Mouse (Mus musculus) kidney, adult 2 months (tissue): ENCODE results near the gene Gm9903. TPM values are rescaled to one million over a fixed set of nuclear protein-coding genes. Genes with fewer than 3 reads are reported as not detected.

Source experiments
- DNase-seq: peaks from one replicate; pipeline ENCODE4 v3.0.0; 2021
- H3K27ac ChIP-seq: fragments of 200-500 bp; 2 replicates; pipeline ENCODE4 v1.5.1; 2012; ENCODE audit warnings: low read depth, low read length, control low read depth, inconsistent platforms; ENCODE audit not compliant: insufficient read depth
- H3K27me3 ChIP-seq: fragments of 200-500 bp; replicated peaks from 2 replicates; pipeline ENCODE4 v1.6.1; 2012; ENCODE audit warnings: mild to moderate bottlenecking, moderate library complexity, low read length, inconsistent platforms; ENCODE audit not compliant: control insufficient read depth, insufficient read depth
- H3K36me3 ChIP-seq: fragments of 200-500 bp; 2 replicates; pipeline ENCODE4 v1.6.1; 2012; ENCODE audit warnings: mild to moderate bottlenecking, moderate library complexity, low read length, inconsistent platforms; ENCODE audit not compliant: control insufficient read depth, insufficient read depth
- H3K4me1 ChIP-seq: fragments of 200-500 bp; 2 replicates; pipeline ENCODE4 v1.6.1; 2011; ENCODE audit warnings: low read length; ENCODE audit not compliant: control insufficient read depth, insufficient read depth
- H3K4me3 ChIP-seq: fragments of 200-500 bp; 2 replicates; pipeline ENCODE4 v1.5.1; 2011; ENCODE audit warnings: mild to moderate bottlenecking, low read depth, low read length, control low read depth; ENCODE audit not compliant: insufficient read depth
- CTCF ChIP-seq: fragments of 200-500 bp; conservative IDR thresholded peaks from 2 replicates; pipeline ENCODE4 v1.5.1; 2011; ENCODE audit warnings: low read depth, mild to moderate bottlenecking, control low read depth, low read length, moderate library complexity, mixed read lengths; ENCODE audit not compliant: insufficient read depth, insufficient read length
- POLR2A ChIP-seq: fragments of 200-500 bp; IDR thresholded peaks from one replicate; pipeline ENCODE4 v1.6.1; 2011; ENCODE audit warnings: low read depth, low read length, control low read depth
- WGBS: fragments of 180-500 bp; shearing (Covaris S2); methylation state at CpG from one replicate; pipeline ENCODE4 v1.1.7; 2018; 5-methylcytosine and 5-hydroxymethylcytosine counted together
- polyA plus RNA-seq: library from polyadenylated mRNA; depleted of rRNA; stranded (reverse); fragments of >200 nt; gene quantifications from 2 replicates; pipeline ENCODE4 v1.2.3, GENCODE M21; 2012; rRNA removed

The Gm9903 gene
- 0.64 and 0.77 TPM in 2 replicates for polyA plus RNA-seq

DNA sequence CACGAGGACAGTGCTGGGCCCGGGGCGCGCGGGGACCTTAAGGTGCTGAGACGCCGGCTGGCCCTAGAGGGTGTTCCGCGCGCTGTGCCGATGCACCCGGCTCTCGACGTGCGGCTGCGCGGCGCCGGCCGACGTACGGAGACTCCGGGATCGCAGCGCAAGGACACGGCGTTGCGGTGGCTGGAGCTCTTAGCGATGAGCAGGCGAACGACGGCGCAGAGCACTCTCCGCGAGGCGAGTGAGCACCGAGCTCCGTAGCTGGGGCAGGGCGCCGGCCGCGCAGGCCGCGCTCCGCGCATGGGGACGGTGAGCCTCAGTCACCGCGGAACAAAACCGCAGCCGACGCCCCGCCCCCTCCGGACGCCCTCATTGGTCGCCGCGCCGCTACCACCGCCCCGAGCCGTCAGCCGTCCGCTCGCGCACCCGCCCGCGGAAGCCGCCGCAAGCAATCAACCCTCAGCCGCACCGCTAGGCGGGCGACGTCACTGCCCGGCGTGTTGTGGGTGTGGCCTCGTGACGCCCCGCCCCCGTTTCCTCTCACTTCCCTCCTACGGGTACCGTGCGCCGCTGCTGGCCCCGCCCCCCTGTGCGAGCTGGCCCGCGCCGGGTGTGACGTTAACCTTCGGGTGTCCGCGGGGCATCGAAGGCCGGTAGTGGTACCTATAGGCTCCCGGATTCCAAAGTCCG lies at the start of gene Gm9903, which contains the start of gene Fam53a:
TSS of gene Gm9903 (plus strand) at position 625 of the 687 bp plus-strand sequence.
TSS of gene Fam53a (minus strand) at position 335 of the 687 bp plus-strand sequence.
- peak; percentile 100 for DNase-seq
- peak within 1 kb of the TSS; percentile 93 for H3K4me3 ChIP-seq
- peaks cover 6% of the 10 kb centered on the region; the same call in 1 of the 2 replicates for H3K4me1 ChIP-seq
- H3K27ac ChIP-seq = peak within 1 kb of the TSS; percentile 78
- WGBS = under 1% methylated on average over 94 of the region's 99 CpGs
- no peaks in the 10 kb centered on the region for H3K27me3 ChIP-seq
- H3K36me3 ChIP-seq = no peaks in the 10 kb centered on the region
- TF ChIP-seq POLR2A = peak; percentile 94
- peak; percentile 21; the same call in 1 of the 2 replicates for TF ChIP-seq CTCF

DNA sequence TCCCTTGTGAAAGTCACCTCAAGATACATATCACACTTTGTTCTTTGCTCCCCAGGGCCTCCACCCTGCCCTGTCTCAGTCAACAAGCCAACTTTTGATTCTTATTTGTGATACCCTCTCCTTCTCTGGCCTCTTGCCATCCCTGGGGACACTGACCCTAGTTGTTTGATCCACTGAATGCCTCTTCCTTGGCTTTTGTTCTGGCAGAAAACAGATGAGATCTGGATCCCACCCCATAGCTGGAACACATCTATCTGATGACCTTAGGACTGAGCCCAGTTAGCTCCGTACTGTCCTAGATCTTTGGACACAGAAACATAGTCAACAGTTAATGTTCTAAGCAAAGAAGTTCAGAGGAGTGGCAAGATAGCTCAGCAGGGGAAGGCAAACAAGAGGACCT lies 49.4 kb upstream of the Gm9903 start:
- Histone ChIP-seq H3K4me1 (no peaks in the 10 kb centered on the region), H3K4me3 (no peak overlapping the region), H3K36me3 (no peaks in the 10 kb centered on the region), H3K27me3 (no peaks in the 10 kb centered on the region), H3K27ac (no peak overlapping the region)
- no peak for DNase-seq
- WGBS = 50% methylated on average over 1 of the region's 1 CpGs
- TF ChIP-seq CTCF (no peak), POLR2A (no peak)

- H3K4me1 ChIP-seq = no peaks in the 10 kb centered on the region
- H3K4me3 ChIP-seq = no peak overlapping the region
- H3K27me3 ChIP-seq = no peaks in the 10 kb centered on the region
- DNase-seq = no peak
- 37% methylated on average over 18 of the region's 18 CpGs for WGBS
- no peak for TF ChIP-seq CTCF
- TF ChIP-seq POLR2A = no peak
- H3K36me3 ChIP-seq = no peaks in the 10 kb centered on the region
- H3K27ac ChIP-seq = no peak overlapping the region
These were observed 42.1 kb upstream of the Gm9903 start for GRCm38 (mm10) chr5:33587498-33588058.

GRCm38 (mm10) chr5:33588066-33588465 lies 41.7 kb upstream of the Gm9903 start:
- no peaks in the 10 kb centered on the region for H3K4me1 ChIP-seq
- no peak overlapping the region for H3K27ac ChIP-seq
- H3K4me3 ChIP-seq = no peak overlapping the region
- H3K36me3 ChIP-seq = no peaks in the 10 kb centered on the region
- TF ChIP-seq CTCF = no peak
- no peak for TF ChIP-seq POLR2A
- no peaks in the 10 kb centered on the region for H3K27me3 ChIP-seq
- WGBS = 43% methylated on average over 3 of the region's 3 CpGs
- DNase-seq = no peak

GRCm38 (mm10) chr5:33589221-33589888 lies 40.4 kb upstream of the Gm9903 start:
- no peak for TF ChIP-seq POLR2A
- TF ChIP-seq CTCF = peak; percentile 96
- Histone ChIP-seq H3K4me1 (no peaks in the 10 kb centered on the region), H3K36me3 (no peaks in the 10 kb centered on the region), H3K4me3 (no peak overlapping the region), H3K27me3 (no peaks in the 10 kb centered on the region), H3K27ac (no peak overlapping the region)
- DNase-seq = peak; percentile 70
- 65% methylated on average over 5 of the region's 5 CpGs for WGBS

GRCm38 (mm10) chr5:33593620-33594019 lies 36.1 kb upstream of the Gm9903 start:
- Histone ChIP-seq H3K36me3 (no peaks in the 10 kb centered on the region), H3K27ac (no peak overlapping the region), H3K27me3 (no peaks in the 10 kb centered on the region), H3K4me1 (no peaks in the 10 kb centered on the region), H3K4me3 (no peak overlapping the region)
- peak; percentile 39; the same call in 1 of the 2 replicates for TF ChIP-seq CTCF
- TF ChIP-seq POLR2A = no peak
- no peak for DNase-seq
- WGBS = 45% methylated on average over 2 of the region's 2 CpGs

GRCm38 (mm10) chr5:33605314-33605713 lies 24.4 kb upstream of the Gm9903 start:
- TF ChIP-seq CTCF = no peak
- Histone ChIP-seq H3K27me3 (no peaks in the 10 kb centered on the region), H3K4me1 (0 out of 2 replicates have a peak, but pooled peaks cover 4% of the 10 kb centered on the region), H3K36me3 (no peaks in the 10 kb centered on the region), H3K27ac (no peak overlapping the region), H3K4me3 (no peak overlapping the region)
- WGBS = 37% methylated on average over 5 of the region's 5 CpGs
- peak; percentile 25 for DNase-seq
